Mouse (Mus musculus) kidney, embryonic 14.5 days (tissue): ENCODE measurements around the gene Tmub2. TPM values are rescaled to one million over a fixed set of nuclear protein-coding genes. Genes with fewer than 3 reads are reported as not detected.
A peak's percentile ranks its signal among the peaks of the same experiment; 100 is the strongest.

Experiments used
- ATAC-seq: fragments of 200-750 bp; cut with Nextera tagmentation; 2 replicates; pipeline ENCODE4 v1.8.0; 2017; ENCODE audit warnings: moderate number of reproducible peaks, mild to moderate bottlenecking, moderate TSS enrichment, moderate library complexity; ENCODE audit not compliant: low FRiP score, low TSS enrichment
- H3K27ac ChIP-seq: fragments of 300-500 bp; sonication (generic); 2 replicates; pipeline ENCODE4 v1.5.1; 2014; ENCODE audit warnings: low read depth, mild to moderate bottlenecking, low read length, moderate library complexity, mixed read lengths
- H3K27me3 ChIP-seq: fragments of 300-500 bp; sonication (generic); 2 replicates; pipeline ENCODE4 v1.6.1; 2014; ENCODE audit warnings: mild to moderate bottlenecking, low read length; ENCODE audit not compliant: control insufficient read depth, insufficient read depth
- H3K36me3 ChIP-seq: fragments of 300-500 bp; sonication (generic); 2 replicates; pipeline ENCODE4 v1.6.1; 2014; ENCODE audit warnings: low read length, mixed read lengths; ENCODE audit not compliant: control insufficient read depth, insufficient read depth
- H3K4me1 ChIP-seq: fragments of 300-500 bp; sonication (generic); 2 replicates; pipeline ENCODE4 v1.6.1; 2014; ENCODE audit warnings: low read length, mixed read lengths; ENCODE audit not compliant: control insufficient read depth, insufficient read depth
- H3K4me2 ChIP-seq: fragments of 300-500 bp; sonication (generic); replicated peaks from 2 replicates; pipeline ENCODE4 v1.6.1; 2014; ENCODE audit warnings: low read depth, mild to moderate bottlenecking, low read length
- H3K4me3 ChIP-seq: fragments of 300-500 bp; sonication (generic); 2 replicates; pipeline ENCODE4 v1.5.1; 2014; ENCODE audit warnings: mild to moderate bottlenecking, low read length
- H3K9ac ChIP-seq: fragments of 300-500 bp; sonication (generic); 2 replicates; pipeline ENCODE4 v1.6.1; 2014; ENCODE audit warnings: low read depth, mild to moderate bottlenecking, low read length, moderate library complexity
- H3K9me3 ChIP-seq: fragments of 300-500 bp; sonication (generic); 2 replicates; pipeline ENCODE4 v1.6.1; 2016; ENCODE audit warnings: low read length; ENCODE audit not compliant: control insufficient read depth
- WGBS: fragments of 180-500 bp; shearing (Covaris S2); extraction: QIAGEN DNeasy Blood & Tissue Kit; methylation state at CpG from one replicate; pipeline ENCODE4 v1.1.7; 2014; 5-methylcytosine and 5-hydroxymethylcytosine counted together
- polyA plus RNA-seq: library from polyadenylated mRNA; unstranded; fragments of >200 nt; fragmentation: Nextera tagmentation; extraction: Ambion mirVana; gene quantifications from 2 replicates; pipeline ENCODE4 v1.2.1, GENCODE M21; 2014

Tmub2 gene
- polyA plus RNA-seq, 1 experiment from 2014 or later: 54.2 TPM

DNA sequence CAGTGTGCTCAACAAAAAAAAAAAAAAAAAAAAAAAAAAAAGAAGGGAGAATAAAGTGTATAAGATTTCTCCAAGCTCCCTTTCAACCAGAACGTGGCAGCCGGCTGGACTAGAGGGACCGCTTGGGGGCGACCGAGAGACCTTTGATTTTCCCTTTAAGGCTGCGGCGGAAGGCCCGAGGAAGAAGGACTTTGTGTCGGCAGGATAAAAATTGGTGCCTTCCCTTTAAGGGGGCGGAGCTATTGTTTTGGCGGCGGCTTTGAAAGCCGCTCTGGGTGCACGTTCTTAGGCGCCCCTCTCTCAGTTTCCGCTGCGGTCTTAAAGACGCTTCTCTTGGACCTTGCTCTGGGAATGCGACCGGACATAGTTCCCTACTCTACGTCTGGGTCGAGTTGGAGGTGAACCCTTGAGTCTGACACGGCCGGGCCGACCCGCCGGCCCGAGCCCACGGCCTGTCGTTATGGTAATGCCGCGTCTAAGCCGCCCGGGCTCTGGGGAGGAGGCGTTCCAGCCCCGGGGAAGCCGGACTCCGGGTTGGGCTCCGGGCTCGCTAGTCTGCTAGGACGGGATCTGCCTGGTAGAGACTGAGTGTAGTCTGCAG lies 36.0 kb upstream of the Tmub2 start, which contains the start of gene BC030867:
TSS of gene BC030867 (plus strand) at position 253 of the 601 bp plus-strand sequence.
- under 1% methylated on average over 40 of the region's 41 CpGs for WGBS

DNA sequence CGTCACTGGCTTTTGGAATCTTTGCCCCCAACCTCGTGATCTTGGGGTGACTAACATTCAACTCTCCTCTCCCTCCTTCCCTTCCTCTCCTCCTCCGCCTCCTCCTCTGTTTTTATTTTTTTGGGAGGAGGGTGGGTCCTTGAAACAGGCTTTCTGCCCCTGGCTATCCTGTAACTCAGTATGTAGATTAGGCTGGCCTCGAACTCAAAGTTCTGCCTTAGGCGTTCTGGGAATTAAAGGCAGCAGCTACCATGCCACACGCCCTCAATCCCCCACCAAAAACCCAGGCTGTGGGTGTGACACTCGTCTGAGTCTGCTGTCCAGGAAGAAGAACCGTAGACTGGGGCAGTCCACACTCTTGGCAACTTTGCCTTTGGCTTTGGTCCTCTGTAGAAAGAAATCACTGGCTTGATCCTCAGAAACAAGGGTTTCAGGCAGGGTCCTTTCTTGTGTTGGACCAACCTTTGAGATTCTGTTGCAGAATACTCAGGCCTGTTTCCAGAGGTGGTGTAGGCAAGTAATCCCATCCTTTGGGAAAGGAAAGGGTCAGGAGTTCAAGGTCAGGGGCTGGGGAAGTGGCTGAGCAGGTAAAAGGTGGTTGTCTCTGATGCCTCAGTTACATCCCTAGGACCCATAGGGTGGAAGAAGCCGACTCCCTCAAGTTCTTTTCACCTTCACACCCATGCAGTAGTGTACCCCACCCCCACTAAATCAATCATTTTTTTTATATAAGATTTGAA lies 35.2 kb upstream of the Tmub2 start:
- H3K9ac ChIP-seq: peak overlapping the region; percentile 77
- ATAC-seq: no peak
- peak overlapping the region; percentile 81 for H3K4me2 ChIP-seq
- peaks cover 5% of the 10 kb centered on the region; the same call in 1 of the 2 replicates for H3K4me1 ChIP-seq
- H3K27me3 ChIP-seq: no peaks in the 10 kb centered on the region
- no peaks in the 10 kb centered on the region for H3K9me3 ChIP-seq
- H3K27ac ChIP-seq: no peak overlapping the region; the same call in 1 of the 2 replicates
- 12% methylated on average over 9 of the region's 9 CpGs for WGBS
- peaks cover 22% of the 10 kb centered on the region for H3K36me3 ChIP-seq
- peak overlapping the region; percentile 80 for H3K4me3 ChIP-seq

More for the DNA sequence above, 36.0 kb upstream of the Tmub2 start, which contains the start of gene BC030867:
- Histone ChIP-seq H3K9me3 (no peaks in the 10 kb centered on the region), H3K4me1 (peaks cover 5% of the 10 kb centered on the region; the same call in 1 of the 2 replicates), H3K27ac (peak within 1 kb of the TSS; percentile 56; the same call in 1 of the 2 replicates), H3K4me2 (peak within 1 kb of the TSS; percentile 81), H3K36me3 (peaks cover 19% of the 10 kb centered on the region), H3K27me3 (no peaks in the 10 kb centered on the region), H3K9ac (peak within 1 kb of the TSS; percentile 77), H3K4me3 (peak within 1 kb of the TSS; percentile 80)
- ATAC-seq: peak; percentile 73

DNA sequence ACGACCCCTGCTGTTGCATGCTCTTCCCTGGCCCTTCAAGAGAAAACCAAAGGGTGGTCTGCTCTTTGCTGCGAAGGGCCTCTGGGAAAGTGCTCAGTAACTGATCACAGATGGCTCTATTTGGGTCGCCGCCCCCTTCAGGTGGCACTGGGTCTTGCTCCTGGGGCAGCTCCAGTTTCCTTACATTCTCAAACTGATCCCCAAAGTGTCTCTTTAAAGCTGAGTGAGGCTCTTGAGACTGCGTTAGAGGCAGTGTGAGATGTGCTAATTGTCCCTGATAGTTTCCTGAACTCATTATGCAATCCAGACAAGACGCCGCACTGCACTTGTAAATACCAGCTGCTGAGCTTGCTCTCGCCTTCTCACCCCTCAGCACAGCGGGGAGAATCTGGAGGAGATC lies 27.2 kb upstream of the Tmub2 start:
- Histone ChIP-seq H3K9me3 (no peaks in the 10 kb centered on the region), H3K4me3 (no peak overlapping the region), H3K4me1 (no peaks in the 10 kb centered on the region), H3K4me2 (no peak overlapping the region), H3K27me3 (no peaks in the 10 kb centered on the region), H3K27ac (no peak overlapping the region), H3K9ac (no peak overlapping the region), H3K36me3 (peaks cover 58% of the 10 kb centered on the region)
- WGBS: 38% methylated on average over 9 of the region's 9 CpGs
- no peak for ATAC-seq

DNA sequence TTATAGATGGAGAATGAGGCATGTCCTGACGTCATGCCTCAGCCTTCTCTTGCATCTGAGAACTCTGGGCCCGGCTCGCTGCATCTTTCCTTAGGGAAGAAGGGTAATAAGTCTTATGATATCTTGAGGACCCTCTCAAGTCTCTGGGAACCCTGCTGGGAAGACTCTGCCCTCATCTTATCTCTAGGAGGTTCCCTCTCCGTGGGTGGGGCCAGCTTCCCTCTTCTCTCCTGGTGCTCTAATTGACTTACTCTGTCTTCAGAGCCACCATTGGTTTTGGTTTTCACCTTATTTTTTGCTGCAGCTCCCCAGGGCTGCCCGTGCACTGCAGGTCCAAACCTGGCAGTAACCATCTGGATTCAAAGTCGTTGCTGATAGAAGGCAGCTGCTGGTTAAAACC lies 26.6 kb upstream of the Tmub2 start:
- no peak overlapping the region for H3K4me3 ChIP-seq
- WGBS: 80% methylated on average over 6 of the region's 6 CpGs
- H3K36me3 ChIP-seq: peaks cover 59% of the 10 kb centered on the region

DNA sequence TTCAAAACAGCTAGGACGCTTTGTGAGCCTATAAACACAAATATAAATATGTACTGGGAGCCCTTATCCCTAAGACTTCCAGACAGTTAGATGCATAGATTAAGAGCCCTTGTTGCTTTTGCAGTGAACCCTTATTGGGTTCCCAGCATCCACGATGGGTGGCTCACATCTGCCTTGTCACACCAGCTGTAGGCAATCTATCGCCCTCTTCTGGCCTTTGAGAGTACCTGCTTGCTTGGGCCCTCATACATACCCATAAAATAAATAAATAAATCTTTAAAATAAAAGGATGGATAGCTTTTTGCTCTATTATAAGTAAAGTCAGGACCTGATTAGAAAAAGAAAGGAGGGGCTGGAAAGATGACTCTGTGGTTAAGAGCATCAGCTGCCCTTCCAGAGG lies 26.2 kb upstream of the Tmub2 start:
- Histone ChIP-seq H3K9me3 (no peaks in the 10 kb centered on the region), H3K36me3 (peaks cover 62% of the 10 kb centered on the region), H3K4me2 (no peak overlapping the region), H3K9ac (no peak overlapping the region), H3K4me3 (no peak overlapping the region), H3K27me3 (no peaks in the 10 kb centered on the region), H3K27ac (no peak overlapping the region), H3K4me1 (no peaks in the 10 kb centered on the region)
- WGBS: 95% methylated on average over 3 of the region's 3 CpGs
- ATAC-seq: no peak

More for the DNA sequence above, 26.6 kb upstream of the Tmub2 start:
- Histone ChIP-seq H3K9ac (no peak overlapping the region), H3K4me2 (no peak overlapping the region), H3K27ac (no peak overlapping the region), H3K27me3 (no peaks in the 10 kb centered on the region), H3K4me1 (no peaks in the 10 kb centered on the region), H3K9me3 (no peaks in the 10 kb centered on the region)
- no peak for ATAC-seq

DNA sequence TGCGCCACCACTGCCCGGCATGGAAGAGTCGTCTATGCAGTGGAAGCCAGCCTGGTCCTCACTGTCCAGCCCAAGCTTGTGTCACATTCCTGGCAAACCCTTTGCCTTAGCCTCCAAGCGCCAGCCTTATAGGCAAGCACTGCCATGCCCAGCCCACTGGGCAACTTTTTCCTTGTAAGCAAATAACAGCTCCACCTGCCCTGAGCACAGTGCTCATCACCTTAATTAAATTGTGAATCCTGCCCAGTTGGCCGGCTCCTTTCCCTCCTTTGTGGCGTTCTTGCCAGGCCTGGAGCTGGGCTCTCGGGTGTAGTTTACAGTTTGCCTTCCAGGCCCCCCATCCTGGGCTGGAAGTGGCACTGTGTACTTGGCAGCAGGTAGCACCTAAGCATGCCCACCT lies 21.5 kb upstream of the Tmub2 start:
- 94% methylated on average over 7 of the region's 7 CpGs for WGBS
- Histone ChIP-seq H3K36me3 (peaks cover 40% of the 10 kb centered on the region), H3K4me2 (no peak overlapping the region), H3K4me1 (no peaks in the 10 kb centered on the region), H3K9me3 (no peaks in the 10 kb centered on the region), H3K27ac (no peak overlapping the region), H3K27me3 (no peaks in the 10 kb centered on the region), H3K9ac (no peak overlapping the region), H3K4me3 (no peak overlapping the region)
- no peak for ATAC-seq

DNA sequence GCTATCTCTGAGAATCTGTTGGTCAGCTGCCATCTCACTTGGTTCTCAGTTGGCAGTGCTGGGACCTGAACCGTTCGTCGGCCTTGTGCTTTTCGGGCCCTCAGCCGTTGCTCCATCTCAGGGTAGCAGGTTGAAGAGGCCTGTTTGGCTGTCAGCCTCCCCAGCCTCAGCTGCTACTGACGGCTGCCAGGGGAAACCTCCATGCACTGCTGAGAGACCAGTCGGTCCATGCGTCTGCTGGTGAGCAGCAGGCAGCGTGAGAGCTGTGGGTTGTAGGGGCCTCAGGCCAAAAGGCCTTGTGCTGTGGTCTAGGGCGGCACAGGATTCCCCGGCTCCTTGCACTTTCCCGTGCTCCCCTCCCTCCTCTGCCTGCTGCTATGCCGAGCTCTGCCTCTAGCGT lies 18.9 kb upstream of the Tmub2 start:
- no peak for ATAC-seq
- Histone ChIP-seq H3K27me3 (no peaks in the 10 kb centered on the region), H3K9ac (no peak overlapping the region), H3K4me3 (no peak overlapping the region), H3K36me3 (peaks cover 22% of the 10 kb centered on the region), H3K4me2 (no peak overlapping the region), H3K4me1 (no peaks in the 10 kb centered on the region), H3K9me3 (no peaks in the 10 kb centered on the region), H3K27ac (no peak overlapping the region)
- 65% methylated on average over 14 of the region's 14 CpGs for WGBS

DNA sequence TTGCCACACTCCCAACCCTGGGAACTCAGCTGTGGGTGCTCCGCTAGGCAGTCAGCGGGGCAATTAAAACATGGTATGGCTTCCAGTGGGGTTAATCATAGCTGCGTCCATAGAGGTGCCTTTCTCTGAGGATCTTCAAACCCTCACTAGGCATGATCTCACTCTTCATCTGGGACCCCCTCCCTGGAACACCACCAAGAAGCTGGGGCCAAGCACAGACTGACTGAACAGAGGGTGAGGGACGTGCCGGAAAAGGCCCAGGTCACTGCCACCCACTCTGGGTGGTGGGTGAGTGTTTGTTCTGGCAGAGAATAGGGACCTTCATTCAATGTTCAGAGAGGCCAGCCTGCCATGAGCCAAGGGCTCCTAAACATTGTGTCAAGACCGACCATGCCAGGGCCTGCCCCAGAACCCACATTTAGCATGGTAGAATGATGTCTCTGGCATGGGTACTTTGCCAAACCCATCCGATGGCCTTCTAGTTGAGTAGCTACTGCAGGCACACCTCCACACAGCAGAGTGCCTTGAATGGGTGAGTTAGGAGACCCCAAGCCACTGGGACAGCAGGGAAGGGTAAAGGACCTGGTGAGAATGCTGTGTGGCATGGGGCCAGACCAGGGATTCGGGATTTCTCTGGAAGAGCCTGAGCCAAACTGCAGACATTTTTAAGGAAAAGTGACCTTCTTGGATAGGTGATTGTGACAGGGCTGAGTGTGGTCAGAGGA lies 17.9 kb upstream of the Tmub2 start:
- H3K4me2 ChIP-seq: no peak overlapping the region
- H3K4me1 ChIP-seq: no peaks in the 10 kb centered on the region
- WGBS: 88% methylated on average over 8 of the region's 8 CpGs
- no peak overlapping the region for H3K9ac ChIP-seq
- ATAC-seq: no peak
- peaks cover 18% of the 10 kb centered on the region for H3K36me3 ChIP-seq
- H3K27ac ChIP-seq: no peak overlapping the region
- H3K27me3 ChIP-seq: no peaks in the 10 kb centered on the region
- H3K4me3 ChIP-seq: no peak overlapping the region
- no peaks in the 10 kb centered on the region for H3K9me3 ChIP-seq
